Comparison of ENCODE assay signal across 25 mouse cellular contexts in genomic region chr9:72961346-72961745, GRCm38 (mm10). TPM values are rescaled to one million over a fixed set of nuclear protein-coding genes. Genes with fewer than 3 reads are reported as not detected.
DNase-seq lines count a peak whose midpoint lies in the region; ATAC-seq and TF ChIP-seq lines count a peak whose summit lies in the region.
"Had no signal": no experiment of that assay in that cellular context is flagged by ENCODE, and none has a peak within 500 bp of the region (broad histone marks: within the 10 kb centered on the region; RNA-seq: fewer than 3 reads in every experiment).

No protein-coding gene starts in this region.

- peak; percentile 36; the same call in 1 of the 2 replicates for ATAC-seq in kidney, postnatal 0 days (replicated peaks; ENCODE audit: low FRiP score, low read depth)
- ATAC-seq in liver, postnatal 0 days, result no peak
- ATAC-seq: forebrain, embryonic 16.5 days; hindbrain, postnatal 0 days had no signal

- no peaks in the 10 kb centered on the region for H3K9me3 ChIP-seq in MEL (replicated peaks; ENCODE audit: insufficient read depth, low read length)
- H3K9me3 ChIP-seq in kidney, postnatal 0 days (replicated peaks; ENCODE audit: low read length), result no peaks in the 10 kb centered on the region
- H3K9me3 ChIP-seq in liver, postnatal 0 days (ENCODE audit: low read length), result no peaks in the 10 kb centered on the region
- H3K9me3 ChIP-seq: embryonic facial prominence, embryonic 12.5 days; heart, embryonic 12.5 days; limb, embryonic 10.5 days had no signal

- intact Hi-C loops in heart, postnatal 10 days (cut with DNase I), result no loop called here

- no peak overlapping the region for H3K4me2 ChIP-seq in kidney, postnatal 0 days (ENCODE audit: low read length)
- H3K4me2 ChIP-seq in liver, postnatal 0 days (ENCODE audit: low read depth, low read length), result no peak overlapping the region
- H3K4me2 ChIP-seq: embryonic facial prominence, embryonic 12.5 days; heart, embryonic 12.5 days; liver, embryonic 11.5 days; lung, embryonic 14.5 days had no signal

- no peak for DNase-seq in thymus, adult 2 months
- DNase-seq in thymus, postnatal 10 days (ENCODE audit: low spot score in 2 of 2), result no peak
- no peak for DNase-seq in MEL (ENCODE audit: low read depth, low spot score)
- peak; percentile 18 for DNase-seq in kidney, postnatal 0 days (ENCODE audit: low spot score)
- DNase-seq in yolk sac, embryonic 10.5 days (ENCODE audit: low spot score), result peak; percentile 79
- DNase-seq in liver, postnatal 0 days, result no peak
- no peak for DNase-seq in heart, postnatal 10 days
- DNase-seq: adrenal gland, postnatal 10 days; cerebellum, adult 8-10 months; heart, postnatal 4 days; lung, embryonic 14.5 days; midbrain, embryonic 14.5 days had no signal

- no peak overlapping the region for H3K4me3 ChIP-seq in thymus, adult 2 months (ENCODE audit: control insufficient read depth, insufficient read depth, low read length)
- peak overlapping the region; percentile 77 to 90 for H3K4me3 ChIP-seq in MEL (ENCODE audit: control insufficient read depth in 1 of 2, insufficient read depth in 1 of 2, low read depth in 2 of 2, low read length in 2 of 2)
- H3K4me3 ChIP-seq in kidney, postnatal 0 days (replicated peaks; ENCODE audit: low read depth, low read length), result no peak overlapping the region
- H3K4me3 ChIP-seq in liver, postnatal 0 days (ENCODE audit: low read depth, low read length), result no peak overlapping the region
- H3K4me3 ChIP-seq: embryonic facial prominence, embryonic 12.5 days; heart, embryonic 12.5 days; limb, embryonic 10.5 days had no signal

- H3K79me2 ChIP-seq in MEL (ENCODE audit: control insufficient read depth, insufficient read depth, low read length, poor library complexity), result no peaks in the 10 kb centered on the region; the same call in 1 of the 2 replicates

- H3K27ac ChIP-seq in thymus, adult 2 months (ENCODE audit: control insufficient read depth, insufficient read depth, low read length), result peak overlapping the region; percentile 45
- H3K27ac ChIP-seq in MEL (ENCODE audit: control insufficient read depth, low read depth, low read length), result peak overlapping the region; percentile 56
- H3K27ac ChIP-seq in kidney, postnatal 0 days, result peak overlapping the region; percentile 26; the same call in 1 of the 2 replicates
- no peak overlapping the region for H3K27ac ChIP-seq in liver, postnatal 0 days (ENCODE audit: low read depth)
- H3K27ac ChIP-seq: embryonic facial prominence, embryonic 12.5 days; hindbrain, postnatal 0 days; limb, embryonic 10.5 days; macrophage had no signal

- no peak for TF ChIP-seq POLR2A in thymus, adult 2 months (IDR thresholded peaks at IDR 0.05; ENCODE audit: control insufficient read depth, extremely low read depth, insufficient read depth, low read length, poor library complexity)
- TF ChIP-seq POLR2A in MEL (IDR thresholded peaks at IDR 0.05; ENCODE audit: control insufficient read depth in 1 of 2, insufficient read depth in 1 of 2, low read depth in 1 of 2, low read length in 2 of 2, poor library complexity in 1 of 2), result no peak

- no peaks in the 10 kb centered on the region for H3K36me3 ChIP-seq in thymus, adult 2 months (ENCODE audit: control insufficient read depth, insufficient read depth, low read length)
- peaks cover 0 to 4% of the 10 kb centered on the region in 2 experiments; a peak in 2 of 4 replicates for H3K36me3 ChIP-seq in MEL (ENCODE audit: control insufficient read depth in 1 of 2, insufficient read depth in 2 of 2, low read length in 2 of 2)
- no peaks in the 10 kb centered on the region for H3K36me3 ChIP-seq in kidney, postnatal 0 days (ENCODE audit: insufficient read depth, low read length)
- H3K36me3 ChIP-seq in liver, postnatal 0 days (replicated peaks; ENCODE audit: insufficient read depth, low read length), result no peaks in the 10 kb centered on the region
- H3K36me3 ChIP-seq: embryonic facial prominence, embryonic 12.5 days; heart, embryonic 12.5 days; limb, embryonic 10.5 days had no signal

- TF ChIP-seq EP300 in MEL (IDR thresholded peaks at IDR 0.05; ENCODE audit: low read depth in 1 of 2, low read length in 2 of 2), result no peak
- TF ChIP-seq EP300 in liver, postnatal 0 days (IDR thresholded peaks at IDR 0.05; ENCODE audit: low read depth), result no peak

- H3K27me3 ChIP-seq in thymus, adult 2 months (ENCODE audit: control insufficient read depth, insufficient read depth, low read length), result no peaks in the 10 kb centered on the region
- no peaks in the 10 kb centered on the region for H3K27me3 ChIP-seq in MEL (ENCODE audit: control insufficient read depth in 1 of 2, insufficient read depth in 2 of 2, low read length in 2 of 2)
- no peaks in the 10 kb centered on the region for H3K27me3 ChIP-seq in kidney, postnatal 0 days (ENCODE audit: insufficient read depth, low read length)
- H3K27me3 ChIP-seq in liver, postnatal 0 days (ENCODE audit: insufficient read depth, low read length), result no peaks in the 10 kb centered on the region
- H3K27me3 ChIP-seq: embryonic facial prominence, embryonic 12.5 days; heart, embryonic 12.5 days had no signal

- TF ChIP-seq RAD21 in MEL (IDR thresholded peaks at IDR 0.05; ENCODE audit: low read depth, low read length), result no peak

- peaks cover 17% of the 10 kb centered on the region for H3K4me1 ChIP-seq in thymus, adult 2 months (replicated peaks; ENCODE audit: control insufficient read depth, insufficient read depth, low read length)
- H3K4me1 ChIP-seq in MEL (ENCODE audit: control insufficient read depth in 1 of 2, insufficient read depth in 2 of 2, low read length in 2 of 2), result peaks cover 2 to 11% of the 10 kb centered on the region in 2 experiments; a peak in 3 of 4 replicates
- peaks cover 5% of the 10 kb centered on the region; the same call in 1 of the 2 replicates for H3K4me1 ChIP-seq in kidney, postnatal 0 days (replicated peaks; ENCODE audit: insufficient read depth, low read length)
- H3K4me1 ChIP-seq in liver, postnatal 0 days (ENCODE audit: insufficient read depth), result peaks cover 11% of the 10 kb centered on the region; the same call in 1 of the 2 replicates
- H3K4me1 ChIP-seq: embryonic facial prominence, embryonic 12.5 days had no signal

- TF ChIP-seq CTCF in thymus, adult 2 months (IDR thresholded peaks at IDR 0.05; ENCODE audit: borderline replicate concordance, control insufficient read depth, extremely low read depth, insufficient read depth, low read length, poor library complexity), result no peak
- no peak for TF ChIP-seq CTCF in MEL (IDR thresholded peaks at IDR 0.05 in 2 of 3, conservative IDR thresholded peaks at IDR 0.05 in 1 of 3; ENCODE audit: control insufficient read depth in 1 of 3, insufficient read depth in 1 of 3, low read depth in 2 of 3, low read length in 3 of 3, poor library complexity in 1 of 3, severe bottlenecking in 1 of 3)
- TF ChIP-seq CTCF in kidney, postnatal 0 days (IDR thresholded peaks at IDR 0.05; ENCODE audit: low read depth), result no peak
- TF ChIP-seq CTCF in liver, postnatal 0 days (IDR thresholded peaks at IDR 0.05; ENCODE audit: low read depth), result no peak

- peak overlapping the region; percentile 75 for H3K9ac ChIP-seq in MEL (ENCODE audit: control insufficient read depth, low read depth, low read length, poor library complexity, severe bottlenecking)
- no peak overlapping the region for H3K9ac ChIP-seq in kidney, postnatal 0 days (ENCODE audit: low read depth, low read length)
- no peak overlapping the region for H3K9ac ChIP-seq in liver, postnatal 0 days (replicated peaks)
- H3K9ac ChIP-seq: embryonic facial prominence, embryonic 12.5 days; heart, embryonic 12.5 days; lung, embryonic 14.5 days had no signal

- 73% methylated on average over 8 of the region's 8 CpGs for WGBS in thymus, adult 2 months
- WGBS in kidney, postnatal 0 days, result 68% methylated on average over 8 of the region's 8 CpGs
- 63% methylated on average over 8 of the region's 8 CpGs for WGBS in liver, postnatal 0 days (ENCODE audit: insufficient replicate concordance)

RNA-seq across cellular contexts. Expression of gene Gm44503, which starts 2.7 kb away (rescaled TPM):
- not detected in 2 replicates for polyA plus RNA-seq in thymus, adult 2 months (2012; rRNA removed)
- total RNA-seq in MEL (2012; rRNA removed), result not detected in 2 replicates
- polyA plus RNA-seq in MEL (2012; ENCODE audit: insufficient read depth in 1 of 2, insufficient read length in 2 of 2, low read depth in 1 of 2, low replicate concordance in 2 of 2, missing spikeins in 1 of 2), result not detected
- polyA plus RNA-seq in kidney, postnatal 0 days (2015; fragmentation: Nextera tagmentation; extraction: Ambion mirVana), result not detected in 2 replicates
- polyA plus RNA-seq in liver, postnatal 0 days (2015; fragmentation: Nextera tagmentation; extraction: Ambion mirVana), result not detected in 2 replicates
- not detected for total RNA-seq in heart, postnatal 10 days (2021)
- total RNA-seq: gastrocnemius, adult 18-20 months; heart, postnatal 4 days; hindbrain, postnatal 0 days; layer of hippocampus, postnatal 14 days had no signal
- polyA plus RNA-seq: cortical plate, adult 2 months; embryonic facial prominence, embryonic 12.5 days; forebrain, embryonic 16.5 days; gonadal fat pad, adult 2 months; heart, embryonic 12.5 days; hindbrain, postnatal 0 days; large intestine, adult 2 months; limb, embryonic 10.5 days; liver, embryonic 11.5 days; lung, embryonic 14.5 days; macrophage; midbrain, embryonic 14.5 days; stomach, embryonic 16.5 days had no signal

RNA-seq across cellular contexts. Expression of gene Dyx1c1, which starts 2.8 kb away (rescaled TPM):
- polyA plus RNA-seq in thymus, adult 2 months (2012; rRNA removed), result 0.19 and 0.29 TPM in 2 replicates
- total RNA-seq in MEL (2012; rRNA removed), result 1.0 and 1.1 TPM in 2 replicates
- 1 to 10 TPM in 1 of 2 experiments, not detected in 1; 2.0 TPM for polyA plus RNA-seq in MEL (2012; ENCODE audit: insufficient read depth in 1 of 2, insufficient read length in 2 of 2, low read depth in 1 of 2, low replicate concordance in 2 of 2, missing spikeins in 1 of 2)
- polyA plus RNA-seq in kidney, postnatal 0 days (2015; fragmentation: Nextera tagmentation; extraction: Ambion mirVana), result 2.8 and 3.3 TPM in 2 replicates
- 0.19 and 0.26 TPM in 2 replicates for polyA plus RNA-seq in liver, postnatal 0 days (2015; fragmentation: Nextera tagmentation; extraction: Ambion mirVana)
- total RNA-seq in heart, postnatal 10 days (2021), result under 1 TPM; 0.43 to 0.79 TPM

RNA-seq across cellular contexts. Expression of gene Ccpg1os, which starts 23.8 kb away (rescaled TPM):
- polyA plus RNA-seq in thymus, adult 2 months (2012; rRNA removed), result 5.5 and 6.0 TPM in 2 replicates
- 2.3 and 3.4 TPM in 2 replicates for total RNA-seq in MEL (2012; rRNA removed)
- 1 to 10 TPM in 1 of 2 experiments, not detected in 1; 4.6 TPM for polyA plus RNA-seq in MEL (2012; ENCODE audit: insufficient read depth in 1 of 2, insufficient read length in 2 of 2, low read depth in 1 of 2, low replicate concordance in 2 of 2, missing spikeins in 1 of 2)
- polyA plus RNA-seq in kidney, postnatal 0 days (2015; fragmentation: Nextera tagmentation; extraction: Ambion mirVana), result 30.2 and 33.8 TPM in 2 replicates
- 4.8 and 5.4 TPM in 2 replicates for polyA plus RNA-seq in liver, postnatal 0 days (2015; fragmentation: Nextera tagmentation; extraction: Ambion mirVana)
- 1 to 10 TPM; 4.6 to 4.7 TPM for total RNA-seq in heart, postnatal 10 days (2021)

RNA-seq across cellular contexts. Expression of gene Ccpg1, which starts 23.9 kb away (rescaled TPM):
- polyA plus RNA-seq in thymus, adult 2 months (2012; rRNA removed), result 11.6 and 12.3 TPM in 2 replicates
- 2.1 and 2.9 TPM in 2 replicates for total RNA-seq in MEL (2012; rRNA removed)
- 10 to 100 TPM in 1 of 2 experiments, not detected in 1; 12.5 TPM for polyA plus RNA-seq in MEL (2012; ENCODE audit: insufficient read depth in 1 of 2, insufficient read length in 2 of 2, low read depth in 1 of 2, low replicate concordance in 2 of 2, missing spikeins in 1 of 2)
- 43.8 and 49.6 TPM in 2 replicates for polyA plus RNA-seq in kidney, postnatal 0 days (2015; fragmentation: Nextera tagmentation; extraction: Ambion mirVana)
- polyA plus RNA-seq in liver, postnatal 0 days (2015; fragmentation: Nextera tagmentation; extraction: Ambion mirVana), result 14.6 and 15.2 TPM in 2 replicates
- total RNA-seq in heart, postnatal 10 days (2021), result 10 to 100 TPM; 53.4 to 53.9 TPM

RNA-seq across cellular contexts. Expression of gene Pygo1, which starts 35.9 kb away (rescaled TPM):
- polyA plus RNA-seq in thymus, adult 2 months (2012; rRNA removed), result 0.27 and 0.38 TPM in 2 replicates
- total RNA-seq in MEL (2012; rRNA removed), result not detected in 2 replicates
- not detected for polyA plus RNA-seq in MEL (2012; ENCODE audit: insufficient read depth in 1 of 2, insufficient read length in 2 of 2, low read depth in 1 of 2, low replicate concordance in 2 of 2, missing spikeins in 1 of 2)
- polyA plus RNA-seq in kidney, postnatal 0 days (2015; fragmentation: Nextera tagmentation; extraction: Ambion mirVana), result 3.0 and 3.2 TPM in 2 replicates
- polyA plus RNA-seq in liver, postnatal 0 days (2015; fragmentation: Nextera tagmentation; extraction: Ambion mirVana), result 0.06 and 0.08 TPM in 2 replicates
- total RNA-seq in heart, postnatal 10 days (2021), result 1 to 10 TPM; 7.4 to 8.3 TPM
- polyA plus RNA-seq: macrophage had no signal

Comparison
In these comparisons a context has a peak if more than half of its experiments do, and no peak if none do; other contexts are left out.
1. DNase-seq: peak in kidney, postnatal 0 days (single experiment) and yolk sac, embryonic 10.5 days (single experiment); none in thymus, adult 2 months (single experiment), thymus, postnatal 10 days (0 of 2), MEL (single experiment), liver, postnatal 0 days (single experiment) and heart, postnatal 10 days (0 of 2).
2. H3K4me3 ChIP-seq: peak in MEL (2 of 2); none in thymus, adult 2 months (single experiment), kidney, postnatal 0 days (single experiment) and liver, postnatal 0 days (single experiment).